Mouse (Mus musculus) natural killer cell, adult 2 months (primary cell): Measurements from ENCODE around the gene Adamts14.

Experiments
- DNase-seq, 2 experiments: peaks; one replicate each; pipeline ENCODE4 v3.0.0; 2022; ENCODE audit warnings: low spot score in 2 of 2

Adamts14 gene

GRCm38 (mm10) chr10:61275669-61276110, 2.5 kb upstream of the Adamts14 start:
- peak; percentile 80 to 92 for DNase-seq

DNA sequence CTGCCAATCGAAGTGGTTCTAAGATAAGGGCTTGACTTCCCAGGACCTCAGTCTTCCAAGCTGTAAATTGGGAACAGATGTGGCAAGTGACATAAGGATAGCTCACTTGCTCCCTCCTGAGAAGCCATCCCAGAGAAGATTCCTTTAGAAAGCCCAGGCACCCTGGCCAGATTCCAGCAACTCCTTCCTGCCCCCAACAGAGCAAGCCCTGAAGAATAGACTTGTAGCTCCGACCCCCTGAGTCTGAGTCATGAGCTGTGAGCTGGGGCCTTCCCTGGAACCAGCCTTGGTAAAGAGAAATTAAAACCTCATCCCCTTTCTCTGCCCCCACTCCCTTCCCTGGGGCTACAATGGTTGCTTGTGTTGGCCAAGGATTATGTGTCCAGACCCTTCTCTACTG, 1.3 kb upstream of the Adamts14 start:
- DNase-seq = no peak

DNA sequence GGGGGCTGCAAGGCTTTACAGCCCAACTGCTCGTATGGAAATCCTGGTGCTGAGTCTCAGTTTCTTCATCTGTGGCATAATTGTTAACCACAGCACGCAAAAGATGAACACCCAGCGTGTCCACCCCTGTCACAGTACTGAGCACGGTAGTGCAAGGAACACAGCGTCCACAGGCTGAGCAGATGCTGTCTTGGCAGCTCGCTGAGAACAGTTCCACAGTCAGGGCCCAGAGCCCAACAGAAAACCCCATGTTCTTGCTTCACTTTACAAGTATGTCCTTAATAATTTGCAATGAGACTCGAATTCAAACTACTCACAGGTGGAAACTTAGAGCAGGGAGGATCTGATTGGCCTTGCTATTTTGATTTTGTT, 592 bp upstream of the Adamts14 start:
- DNase-seq = peak; percentile 53 to 80

DNA sequence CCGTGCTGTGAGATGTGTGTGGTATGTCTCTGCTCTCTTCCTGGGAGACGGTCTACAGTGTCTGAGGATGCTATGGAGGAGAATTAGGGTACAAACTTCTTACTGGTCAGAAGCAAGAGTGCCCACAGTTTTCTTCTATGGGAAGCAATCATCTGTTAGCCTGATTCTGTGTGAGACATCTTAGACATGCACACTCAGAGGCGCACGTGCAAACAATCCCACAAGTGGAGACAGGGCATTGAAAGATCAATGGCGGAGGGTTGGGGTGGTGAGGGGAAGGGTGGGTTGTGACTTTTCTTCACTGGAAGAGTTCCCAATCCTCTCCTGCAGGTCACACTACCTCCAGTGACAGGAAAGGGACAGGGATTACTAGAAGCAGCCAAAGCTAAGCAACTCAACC, 607 bp downstream of the Adamts14 start:
- no peak for DNase-seq

DNA sequence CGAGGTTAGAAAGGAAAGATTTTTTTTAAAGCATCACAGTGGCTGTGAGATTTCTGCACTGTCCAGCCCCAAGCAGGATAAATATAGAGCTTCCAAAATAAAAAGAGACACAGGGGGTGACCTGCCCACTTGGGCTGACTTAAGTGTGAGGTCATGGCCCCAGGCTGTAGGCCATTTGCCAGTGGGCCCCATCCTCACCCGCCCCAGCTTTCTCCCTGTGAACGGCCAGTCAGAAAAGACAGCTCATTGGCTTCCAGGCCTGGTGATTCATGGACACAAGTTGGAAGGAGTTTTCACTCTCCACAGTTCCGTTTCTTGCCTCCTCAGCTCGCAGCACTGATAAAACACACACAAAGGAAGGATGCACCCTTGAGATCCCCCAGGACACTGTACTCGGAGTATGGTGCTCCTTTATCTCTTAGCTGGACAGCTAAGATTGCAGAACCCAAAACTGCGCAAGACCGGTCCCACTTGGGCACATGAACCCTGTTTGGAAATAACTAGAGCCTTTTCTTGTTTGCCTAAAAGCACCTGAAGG, 1.1 kb downstream of the Adamts14 start:
- peak; percentile 31 to 67 for DNase-seq

DNA sequence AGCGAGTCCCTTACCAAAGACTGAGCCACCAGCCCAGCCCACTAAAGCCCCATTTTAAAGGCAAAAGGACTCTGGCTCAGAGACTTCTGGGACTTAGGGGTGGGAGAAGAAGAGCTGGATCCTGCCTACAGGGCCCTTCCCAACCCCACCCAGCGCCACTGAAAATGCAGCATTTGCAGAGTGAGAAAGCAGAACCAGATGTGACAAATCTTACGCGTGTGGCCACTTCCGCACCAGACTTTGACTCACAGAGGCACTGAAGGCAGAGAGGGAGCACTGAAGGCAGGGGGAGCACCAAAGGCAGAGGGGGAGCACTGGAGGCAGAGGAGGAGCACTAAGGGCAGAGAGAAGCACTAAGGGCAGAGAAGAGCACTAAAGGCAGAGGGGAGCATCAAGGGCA, 5.9 kb downstream of the Adamts14 start:
- DNase-seq = peak; percentile 38 to 62

DNA sequence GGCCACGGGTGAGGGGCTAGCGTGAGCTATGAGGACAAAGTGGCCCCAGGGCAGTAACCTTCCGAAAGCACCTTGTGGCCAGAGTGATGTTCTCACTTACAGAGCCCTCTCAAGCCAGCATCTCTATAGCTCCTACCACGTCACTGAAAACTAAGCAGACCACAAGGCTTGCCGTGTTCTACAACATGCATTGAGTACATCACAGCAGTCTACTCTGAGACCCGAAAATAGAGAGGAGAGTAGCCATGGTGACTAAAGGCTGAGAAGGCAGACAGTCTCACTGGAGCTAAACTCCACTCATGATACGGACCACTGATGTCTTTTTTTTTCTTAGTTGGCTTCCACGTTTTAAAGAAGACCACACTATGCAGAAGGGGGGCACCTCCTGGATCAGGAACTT, 9.6 kb downstream of the Adamts14 start:
- peak; percentile 72 to 89 for DNase-seq

- DNase-seq = peak; percentile 84 to 95
These were observed 11.7 kb downstream of the Adamts14 start for GRCm38 (mm10) chr10:61261229-61262156.

GRCm38 (mm10) chr10:61258131-61258530, 15.1 kb downstream of the Adamts14 start:
- DNase-seq = peak in 1 of 2 experiments; percentile 28

- DNase-seq = no peak
These were observed 16.6 kb downstream of the Adamts14 start for GRCm38 (mm10) chr10:61256665-61257064.

GRCm38 (mm10) chr10:61255190-61255589, 18.0 kb downstream of the Adamts14 start:
- no peak for DNase-seq

- DNase-seq = no peak
These were observed 18.5 kb downstream of the Adamts14 start for GRCm38 (mm10) chr10:61254761-61255160.

GRCm38 (mm10) chr10:61249951-61250350, 23.3 kb downstream of the Adamts14 start:
- no peak for DNase-seq

DNA sequence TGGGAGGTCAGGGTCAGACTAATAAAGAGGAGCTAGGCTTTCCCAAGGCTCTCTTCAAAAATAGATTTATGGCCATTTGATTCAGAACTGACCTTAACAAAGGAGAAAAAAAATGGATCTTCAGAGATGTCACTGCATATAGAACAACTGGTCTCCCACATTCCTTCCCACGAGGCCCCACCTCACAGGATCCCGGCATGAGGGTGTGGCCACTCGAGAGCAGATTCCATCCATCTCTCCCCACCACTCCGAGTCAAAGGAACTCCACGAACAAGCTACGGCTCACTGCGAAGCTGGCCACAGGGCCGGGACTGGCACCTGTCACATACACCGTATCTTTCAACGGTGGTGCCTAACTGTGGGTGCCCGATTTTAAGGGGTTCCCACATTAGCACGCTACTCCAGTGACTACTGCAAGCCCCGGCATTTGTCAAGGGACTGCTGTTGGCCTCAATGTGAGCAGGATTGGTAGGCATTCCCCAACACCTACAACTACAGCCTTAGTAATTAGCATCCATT, 24.6 kb downstream of the Adamts14 start:
- no peak for DNase-seq

- no peak for DNase-seq
These were observed 26.9 kb downstream of the Adamts14 start for GRCm38 (mm10) chr10:61246288-61246687.

GRCm38 (mm10) chr10:61241961-61242421, 31.2 kb downstream of the Adamts14 start:
- DNase-seq = no peak

GRCm38 (mm10) chr10:61240108-61240920, 32.9 kb downstream of the Adamts14 start:
- no peak for DNase-seq

GRCm38 (mm10) chr10:61237391-61237785, 35.9 kb downstream of the Adamts14 start:
- DNase-seq = no peak

- DNase-seq = no peak
These were observed 36.4 kb downstream of the Adamts14 start for GRCm38 (mm10) chr10:61236683-61237390.

DNA sequence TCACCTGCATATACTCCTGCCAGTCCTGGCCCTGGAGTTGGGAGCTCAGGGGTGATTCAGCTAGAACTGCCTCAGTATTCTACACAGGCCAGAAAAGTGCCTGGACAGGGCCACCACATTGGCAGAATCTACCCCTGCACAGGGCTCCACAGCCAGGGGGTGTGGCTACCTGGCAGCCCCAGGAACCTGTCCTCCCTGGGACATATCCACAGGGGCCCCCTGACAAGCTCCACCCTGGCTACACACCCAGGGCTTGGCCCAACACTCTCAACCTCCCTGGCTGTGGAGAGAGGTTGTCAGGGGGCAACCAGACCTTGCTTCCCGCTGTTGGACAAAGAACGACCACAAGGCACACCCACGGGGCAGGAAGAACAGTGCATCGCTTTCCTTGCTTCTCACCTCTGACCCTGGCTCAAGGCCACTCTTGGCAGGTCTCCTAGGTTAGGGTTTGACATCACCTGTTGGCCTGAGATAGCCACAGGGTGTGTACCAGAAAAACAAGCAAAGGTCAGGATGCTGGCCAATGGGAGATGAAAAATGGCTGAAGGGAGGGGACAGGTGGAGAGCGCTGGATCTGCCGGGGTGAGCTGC, 37.5 kb downstream of the Adamts14 start:
- no peak for DNase-seq

- no peak for DNase-seq
These were observed 38.9 kb downstream of the Adamts14 start for GRCm38 (mm10) chr10:61234319-61234718.
